Comparison of ENCODE assay signal across 36 mouse cellular contexts in the genomic region with DNA sequence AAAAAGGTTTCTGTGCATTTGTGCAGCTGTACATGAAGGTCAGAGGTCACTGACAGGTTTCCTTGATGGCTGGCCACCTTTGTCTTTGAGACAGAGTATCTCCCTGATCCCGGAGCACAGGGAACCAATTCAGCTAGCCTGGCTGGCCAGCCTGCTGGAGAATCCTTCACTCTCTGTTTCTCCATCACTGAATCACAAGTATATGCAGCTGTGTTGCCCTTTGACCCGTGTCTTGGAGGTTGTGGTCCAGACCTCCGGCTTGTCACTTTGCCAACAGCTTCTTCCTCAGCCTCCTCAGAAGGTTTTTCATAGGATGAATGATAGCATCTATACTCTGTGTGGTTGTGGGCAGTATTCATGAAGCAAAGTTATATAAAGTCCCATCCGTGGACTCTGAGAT. TPM values are rescaled to one million over a fixed set of nuclear protein-coding genes. Genes with fewer than 3 reads are reported as not detected.
"Had no signal": no experiment of that assay in that cellular context is flagged by ENCODE, and none has a peak within 500 bp of the region (broad histone marks: within the 10 kb centered on the region; RNA-seq: fewer than 3 reads in every experiment).

No protein-coding gene starts in this region.

- ATAC-seq: forebrain, embryonic 13.5 days; forebrain, embryonic 14.5 days; forebrain, embryonic 15.5 days; forebrain, postnatal 0 days had no signal

- H3K9ac ChIP-seq: embryonic facial prominence, embryonic 12.5 days; embryonic facial prominence, embryonic 13.5 days; embryonic facial prominence, embryonic 15.5 days; forebrain, embryonic 12.5 days; forebrain, embryonic 13.5 days; forebrain, embryonic 15.5 days; forebrain, postnatal 0 days had no signal

- H3K4me2 ChIP-seq: embryonic facial prominence, embryonic 12.5 days; embryonic facial prominence, embryonic 13.5 days; embryonic facial prominence, embryonic 15.5 days; forebrain, embryonic 12.5 days; forebrain, embryonic 13.5 days; forebrain, embryonic 15.5 days had no signal

- H3K4me3 ChIP-seq: embryonic facial prominence, embryonic 10.5 days; embryonic facial prominence, embryonic 12.5 days; embryonic facial prominence, embryonic 13.5 days; embryonic facial prominence, embryonic 15.5 days; erythroblast, embryonic 14.5 days; forebrain, embryonic 10.5 days; forebrain, embryonic 12.5 days; forebrain, embryonic 13.5 days; forebrain, embryonic 15.5 days; gastrocnemius, adult 2 months; heart, adult 2 months had no signal

- H3K4me1 ChIP-seq: embryonic facial prominence, embryonic 12.5 days; embryonic facial prominence, embryonic 15.5 days had no signal

- H3K36me3 ChIP-seq: embryonic facial prominence, embryonic 10.5 days; embryonic facial prominence, embryonic 12.5 days; embryonic facial prominence, embryonic 13.5 days; embryonic facial prominence, embryonic 15.5 days; forebrain, embryonic 12.5 days; forebrain, embryonic 15.5 days had no signal

- H3K27ac ChIP-seq: embryonic facial prominence, embryonic 10.5 days; embryonic facial prominence, embryonic 12.5 days; embryonic facial prominence, embryonic 13.5 days; embryonic facial prominence, embryonic 15.5 days; forebrain, embryonic 10.5 days; forebrain, embryonic 12.5 days; forebrain, embryonic 13.5 days; forebrain, embryonic 15.5 days; gastrocnemius, adult 2 months; heart, adult 2 months had no signal

- H3K9me3 ChIP-seq: embryonic facial prominence, embryonic 10.5 days; embryonic facial prominence, embryonic 12.5 days; embryonic facial prominence, embryonic 13.5 days; embryonic facial prominence, embryonic 15.5 days; forebrain, embryonic 10.5 days; forebrain, embryonic 12.5 days; forebrain, embryonic 13.5 days; forebrain, embryonic 15.5 days had no signal

- DNase-seq: cerebellum, adult 2 months; cerebellum, adult 8-10 months; cerebellum, adult 9-10 months; cerebellum, adult 9-11 months; cerebellum, postnatal 10 days; cerebellum, postnatal 14 days; cerebellum, postnatal 25 days; cerebellum, postnatal 36 days; embryo, embryonic 11 days; forebrain, postnatal 0 days; gastrocnemius, adult 2 months; gastrocnemius, postnatal 10 days; gastrocnemius, postnatal 14 days; gastrocnemius, postnatal 25 days; gastrocnemius, postnatal 36 days; heart, adult 18-20 months; heart, adult 2 months had no signal

RNA-seq across cellular contexts. Expression of gene Gm5089, which starts 52.2 kb away (rescaled TPM):
- total RNA-seq: common myeloid progenitor, adult 5-6 weeks; gastrocnemius, adult 18-20 months; gastrocnemius, adult 2 months; gastrocnemius, adult 8-10 months; gastrocnemius, postnatal 10 days; gastrocnemius, postnatal 14 days; gastrocnemius, postnatal 25 days; gastrocnemius, postnatal 36 days; gastrocnemius, postnatal 4 days; granulocyte monocyte progenitor cell, adult 5-6 weeks; heart, adult 18-20 months; heart, adult 2 months; heart, adult 8-10 months had no signal
- polyA plus RNA-seq: embryonic facial prominence, embryonic 11.5 days; embryonic facial prominence, embryonic 14.5 days; erythroblast, embryonic 14.5 days; gonadal fat pad, adult 2 months; heart, adult 2 months had no signal
